Mouse (Mus musculus): Measurements from ENCODE around the gene Kif5a.
"Not testable (repeated sequence)": the region's sequence is repeated elsewhere in the genome, so short reads cannot be mapped to it uniquely, and the experiment has no call there.

The Kif5a gene

GRCm38 (mm10) chr10:127262548-127263398 lies at the start of gene Kif5a:
Gene Kif5a, minus strand, starts transcription at chr10:127263348.
- CTCF ChIA-PET, result no interaction called here

- CTCF ChIA-PET, result interaction anchor here (1.2 kb wide), 1 partner anchor 21 kb away, joined by 5 read pairs; no protein-coding TSS in a partner anchor
These were observed 49.7 kb upstream of the Kif5a start for GRCm38 (mm10) chr10:127312858-127313257.

GRCm38 (mm10) chr10:127312356-127312676 lies 49.2 kb upstream of the Kif5a start:
- CTCF ChIA-PET, result interaction anchor here (0.6 to 1.2 kb wide), 2 partner anchors 11 to 20 kb away, joined by 3 to 5 read pairs; no protein-coding TSS in a partner anchor

GRCm38 (mm10) chr10:127311476-127312355 lies 48.6 kb upstream of the Kif5a start, which contains the start of gene Mars:
Gene Mars, minus strand, starts transcription at chr10:127311786.
- CTCF ChIA-PET, result interaction anchor here (0.6 to 1.2 kb wide), 2 partner anchors 11 to 19 kb away, joined by 3 to 5 read pairs; no protein-coding TSS in a partner anchor

GRCm38 (mm10) chr10:127310523-127311475 lies 47.7 kb upstream of the Kif5a start:
- CTCF ChIA-PET, result no interaction called here

- CTCF ChIA-PET, result not testable (repeated sequence)
These were observed 46.0 kb upstream of the Kif5a start for GRCm38 (mm10) chr10:127309167-127309566.

GRCm38 (mm10) chr10:127303136-127303535 lies 40.0 kb upstream of the Kif5a start:
- CTCF ChIA-PET, result no interaction called here

GRCm38 (mm10) chr10:127300361-127300760 lies 37.2 kb upstream of the Kif5a start:
- CTCF ChIA-PET, result no interaction called here

GRCm38 (mm10) chr10:127297015-127297871 lies 34.1 kb upstream of the Kif5a start:
- CTCF ChIA-PET, result no interaction called here

GRCm38 (mm10) chr10:127295986-127296794 lies 33.0 kb upstream of the Kif5a start:
- CTCF ChIA-PET, result no interaction called here

- CTCF ChIA-PET, result interaction anchor here (0.6 kb wide), 1 partner anchor 9 kb away, joined by 3 read pairs; no protein-coding TSS in a partner anchor
These were observed 31.9 kb upstream of the Kif5a start for GRCm38 (mm10) chr10:127294895-127295510.

- CTCF ChIA-PET, result no interaction called here
These were observed 30.5 kb upstream of the Kif5a start for GRCm38 (mm10) chr10:127293590-127294113.

GRCm38 (mm10) chr10:127292987-127293538 lies 29.9 kb upstream of the Kif5a start:
- CTCF ChIA-PET, result interaction anchor here (1.9 kb wide), 1 partner anchor 19 kb away, joined by 5 read pairs; no protein-coding TSS in a partner anchor

GRCm38 (mm10) chr10:127291881-127292638 lies 28.9 kb upstream of the Kif5a start:
- CTCF ChIA-PET, result interaction anchor here (1.9 kb wide), 1 partner anchor 20 kb away, joined by 5 read pairs; no protein-coding TSS in a partner anchor

GRCm38 (mm10) chr10:127290930-127291880 lies 28.1 kb upstream of the Kif5a start:
- CTCF ChIA-PET, result interaction anchor here (1.9 kb wide), 1 partner anchor 21 kb away, joined by 5 read pairs; no protein-coding TSS in a partner anchor

- CTCF ChIA-PET, result no interaction called here
These were observed 27.3 kb upstream of the Kif5a start for GRCm38 (mm10) chr10:127290307-127290929.

All from spleen, embryonic (tissue).